Mouse (Mus musculus) liver, embryonic 14.5 days (tissue): ENCODE measurements around the gene Mapk7. TPM values are rescaled to one million over a fixed set of nuclear protein-coding genes. Genes with fewer than 3 reads are reported as not detected.

Source experiments
- ATAC-seq: fragments of 200-750 bp; cut with Nextera tagmentation; 2 replicates; pipeline ENCODE4 v1.8.0; 2017; ENCODE audit warnings: moderate number of reproducible peaks, mild to moderate bottlenecking, moderate library complexity; ENCODE audit not compliant: insufficient read depth
- DNase-seq, 3 experiments: peaks; one replicate each; pipeline ENCODE4 v3.0.0-alpha.2; 2012 to 2013; ENCODE audit warnings: low read depth in 3 of 3, low spot score in 3 of 3
- H3K27ac ChIP-seq: fragments of 300-500 bp; sonication (generic); 2 replicates; pipeline ENCODE4 v1.5.1; 2014; ENCODE audit warnings: moderate library complexity, mild to moderate bottlenecking, control low read depth, inconsistent platforms
- H3K27me3 ChIP-seq: fragments of 300-500 bp; sonication (generic); 2 replicates; pipeline ENCODE4 v1.6.1; 2014; ENCODE audit warnings: mild to moderate bottlenecking, low read length, moderate library complexity; ENCODE audit not compliant: control insufficient read depth, insufficient read depth
- H3K36me3 ChIP-seq: fragments of 300-500 bp; sonication (generic); replicated peaks from 2 replicates; pipeline ENCODE4 v1.6.1; 2014; ENCODE audit warnings: low read depth; ENCODE audit not compliant: control insufficient read depth, insufficient read depth
- H3K4me1 ChIP-seq, 2 experiments: fragments of 200-500 bp in 1 of 2; fragments of 300-500 bp in 1 of 2; sonication (generic) in 1 of 2; replicated peaks; 2 replicates each; pipeline ENCODE4 v1.6.1; 2012 to 2014; ENCODE audit warnings: antibody characterized with exemption in 1 of 2, inconsistent platforms in 1 of 2, low read length in 1 of 2; ENCODE audit not compliant: control insufficient read depth in 2 of 2, insufficient read depth in 2 of 2
- H3K4me2 ChIP-seq: fragments of 300-500 bp; sonication (generic); 2 replicates; pipeline ENCODE4 v1.6.1; 2014; ENCODE audit warnings: low read depth, mild to moderate bottlenecking, control low read depth, moderate library complexity
- H3K4me3 ChIP-seq, 2 experiments: fragments of 200-500 bp in 1 of 2; fragments of 300-500 bp in 1 of 2; sonication (generic) in 1 of 2; 2 replicates each; pipeline ENCODE4 v1.5.1; 2012 to 2014; ENCODE audit warnings: low read depth in 2 of 2, low read length in 2 of 2, mild to moderate bottlenecking in 2 of 2, control low read depth in 1 of 2, inconsistent platforms in 1 of 2, moderate library complexity in 1 of 2; ENCODE audit not compliant: insufficient read depth in 1 of 2
- H3K9ac ChIP-seq: fragments of 300-500 bp; sonication (generic); replicated peaks from 2 replicates; pipeline ENCODE4 v1.6.1; 2014; ENCODE audit warnings: mild to moderate bottlenecking, control low read depth, moderate library complexity
- H3K9me3 ChIP-seq: fragments of 300-500 bp; sonication (generic); 2 replicates; pipeline ENCODE4 v1.6.1; 2016; ENCODE audit warnings: low read length, mixed read lengths; ENCODE audit not compliant: control insufficient read depth
- CTCF ChIP-seq: IDR thresholded peaks from 2 replicates; pipeline ENCODE4 v1.5.1; 2016; ENCODE audit warnings: antibody characterized with exemption, low read depth, control low read depth
- EP300 ChIP-seq: IDR thresholded peaks from 2 replicates; pipeline ENCODE4 v1.6.1; 2016; ENCODE audit warnings: antibody characterized with exemption, low read depth
- WGBS: fragments of 180-500 bp; shearing (Covaris S2); extraction: QIAGEN DNeasy Blood & Tissue Kit; methylation state at CpG from one replicate; pipeline ENCODE4 v1.1.7; 2014; ENCODE audit not compliant: insufficient replicate concordance; 5-methylcytosine and 5-hydroxymethylcytosine counted together
- polyA plus RNA-seq, 2 experiments: library from polyadenylated mRNA; depleted of rRNA in 1 of 2; stranded (reverse) in 1 of 2; unstranded in 1 of 2; fragments of >200 nt; fragmentation: Nextera tagmentation in 1 of 2; extraction: Ambion mirVana in 1 of 2; gene quantifications; 2 replicates each; pipeline versions ENCODE4 v1.2.1 to v1.2.3; 2012 to 2014

The Mapk7 gene
- polyA plus RNA-seq, 2 experiments: 4.8 to 6.4 TPM

- no peak overlapping the region for H3K4me2 ChIP-seq
- no peaks in the 10 kb centered on the region for H3K4me1 ChIP-seq
- TF ChIP-seq EP300 (no peak), CTCF (no peak)
- 74% methylated on average over 2 of the region's 2 CpGs for WGBS
- no peak overlapping the region for H3K27ac ChIP-seq
- DNase-seq: no peak
- ATAC-seq: no peak
- H3K4me3 ChIP-seq: no peak overlapping the region
- H3K9ac ChIP-seq: no peak overlapping the region
- H3K9me3 ChIP-seq: no peaks in the 10 kb centered on the region
- H3K36me3 ChIP-seq: no peaks in the 10 kb centered on the region
- H3K27me3 ChIP-seq: no peaks in the 10 kb centered on the region
Observed at GRCm38 (mm10) chr11:61487401-61487800, 6.8 kb downstream of the Mapk7 start.

- H3K4me1 ChIP-seq: no peaks in the 10 kb centered on the region
- H3K9ac ChIP-seq: no peak overlapping the region
- no peaks in the 10 kb centered on the region for H3K9me3 ChIP-seq
- ATAC-seq (no peak), DNase-seq (no peak)
- no peak overlapping the region for H3K4me3 ChIP-seq
- H3K36me3 ChIP-seq: no peaks in the 10 kb centered on the region
- H3K27me3 ChIP-seq: no peaks in the 10 kb centered on the region
- no peak overlapping the region for H3K27ac ChIP-seq
- TF ChIP-seq CTCF: no peak
- TF ChIP-seq EP300: no peak
- 79% methylated on average over 14 of the region's 14 CpGs for WGBS
- H3K4me2 ChIP-seq: no peak overlapping the region
Observed at GRCm38 (mm10) chr11:61486458-61487219, 7.6 kb downstream of the Mapk7 start.

GRCm38 (mm10) chr11:61485541-61486457 lies 8.4 kb downstream of the Mapk7 start:
- WGBS: 72% methylated on average over 22 of the region's 22 CpGs

GRCm38 (mm10) chr11:61484613-61485540 lies 9.3 kb downstream of the Mapk7 start, which contains the start of gene Mfap4:
Gene Mfap4, plus strand, starts transcription at chr11:61485431.
- H3K4me3 ChIP-seq: no peak within 1 kb of the TSS

More at GRCm38 (mm10) chr11:61485541-61486457, 8.4 kb downstream of the Mapk7 start:
- ATAC-seq (no peak), DNase-seq (no peak)
- Histone ChIP-seq H3K36me3 (no peaks in the 10 kb centered on the region), H3K27ac (no peak overlapping the region), H3K4me3 (no peak overlapping the region), H3K9ac (no peak overlapping the region), H3K4me2 (no peak overlapping the region), H3K27me3 (no peaks in the 10 kb centered on the region), H3K4me1 (no peaks in the 10 kb centered on the region), H3K9me3 (no peaks in the 10 kb centered on the region)
- TF ChIP-seq EP300 (no peak), CTCF (no peak)

More at GRCm38 (mm10) chr11:61484613-61485540, 9.3 kb downstream of the Mapk7 start, which contains the start of gene Mfap4:
- Histone ChIP-seq H3K9me3 (no peaks in the 10 kb centered on the region), H3K4me2 (no peak within 1 kb of the TSS), H3K4me1 (no peaks in the 10 kb centered on the region), H3K27me3 (no peaks in the 10 kb centered on the region), H3K27ac (no peak within 1 kb of the TSS), H3K36me3 (no peaks in the 10 kb centered on the region), H3K9ac (no peak within 1 kb of the TSS)
- no peak for DNase-seq
- no peak for TF ChIP-seq CTCF
- no peak for TF ChIP-seq EP300
- ATAC-seq: no peak
- 49% methylated on average over 20 of the region's 20 CpGs for WGBS
